ENCODE assay signal across 17 mouse cellular contexts in the genomic region with DNA sequence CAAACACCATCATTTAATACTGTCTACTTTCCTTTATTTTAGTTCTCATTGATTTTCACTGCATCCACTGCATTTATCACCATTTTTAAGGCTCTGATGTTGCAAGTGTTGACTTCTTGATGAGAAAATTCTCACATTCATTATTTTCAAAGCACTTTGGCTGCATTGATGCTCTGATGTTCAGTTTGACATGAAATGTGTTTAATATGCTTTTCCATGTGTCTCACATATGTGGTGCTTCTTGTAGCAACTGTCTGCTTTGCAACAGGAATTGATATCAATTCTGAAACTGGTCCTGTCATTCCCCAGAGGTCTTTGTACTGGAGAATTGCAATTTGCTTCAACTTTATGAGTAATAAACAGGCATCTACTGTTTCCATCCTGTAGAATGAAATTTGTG.
"Had no signal": no experiment of that assay in that cellular context is flagged by ENCODE, and none has a peak within 500 bp of the region (broad histone marks: within the 10 kb centered on the region; RNA-seq: fewer than 3 reads in every experiment).

No protein-coding gene starts in this region.

- ATAC-seq: midbrain, embryonic 16.5 days had no signal

- H3K27ac ChIP-seq: midbrain, embryonic 10.5 days; midbrain, embryonic 12.5 days; neural tube, embryonic 13.5 days; neural tube, embryonic 15.5 days; stomach, embryonic 15.5 days; stomach, postnatal 0 days had no signal

- H3K9me3 ChIP-seq: midbrain, embryonic 10.5 days; midbrain, embryonic 12.5 days; neural tube, embryonic 13.5 days; neural tube, embryonic 15.5 days; stomach, embryonic 15.5 days had no signal

- H3K4me1 ChIP-seq: midbrain, embryonic 10.5 days; midbrain, embryonic 12.5 days; neural tube, embryonic 13.5 days; neural tube, embryonic 15.5 days; stomach, embryonic 15.5 days had no signal

- H3K4me2 ChIP-seq: lung, embryonic 14.5 days; midbrain, embryonic 12.5 days; neural tube, embryonic 13.5 days; neural tube, embryonic 15.5 days; stomach, embryonic 15.5 days had no signal

- H3K36me3 ChIP-seq: midbrain, embryonic 10.5 days; midbrain, embryonic 12.5 days; neural tube, embryonic 13.5 days; neural tube, embryonic 15.5 days; stomach, embryonic 15.5 days had no signal

- DNase-seq: lung, adult 18-20 months; lung, embryonic 14.5 days; lung, postnatal 10 days; lung, postnatal 4 days; midbrain, embryonic 14.5 days; right cerebral cortex, postnatal 14 days; thymus, adult 2 months; thymus, postnatal 25 days; thymus, postnatal 4 days had no signal

- H3K9ac ChIP-seq: lung, embryonic 14.5 days; midbrain, embryonic 12.5 days; neural tube, embryonic 13.5 days; neural tube, embryonic 15.5 days; stomach, embryonic 15.5 days had no signal

- H3K27me3 ChIP-seq: midbrain, embryonic 12.5 days; neural tube, embryonic 13.5 days; neural tube, embryonic 15.5 days; stomach, embryonic 15.5 days had no signal

- H3K4me3 ChIP-seq: midbrain, embryonic 10.5 days; midbrain, embryonic 12.5 days; myocyte; neural tube, embryonic 13.5 days; neural tube, embryonic 15.5 days; stomach, embryonic 15.5 days had no signal
